Mouse (Mus musculus) thymus, adult 2 months (tissue): ENCODE results near the gene Coq10a. TPM values are rescaled to one million over a fixed set of nuclear protein-coding genes. Genes with fewer than 3 reads are reported as not detected.

ENCODE experiments used
- DNase-seq: peaks from one replicate; pipeline ENCODE4 v3.0.0; 2021
- H3K27ac ChIP-seq: fragments of 200-500 bp; 2 replicates; pipeline ENCODE4 v1.5.1; 2012; ENCODE audit warnings: low read length, control low read depth; ENCODE audit not compliant: control insufficient read depth, insufficient read depth
- H3K27me3 ChIP-seq: fragments of 200-500 bp; 2 replicates; pipeline ENCODE4 v1.6.1; 2012; ENCODE audit warnings: mild to moderate bottlenecking, low read length, moderate library complexity, mixed read lengths; ENCODE audit not compliant: control insufficient read depth, insufficient read depth
- H3K36me3 ChIP-seq: fragments of 200-500 bp; 2 replicates; pipeline ENCODE4 v1.6.1; 2012; ENCODE audit warnings: mild to moderate bottlenecking, low read length, moderate library complexity; ENCODE audit not compliant: control insufficient read depth, insufficient read depth
- H3K4me1 ChIP-seq: fragments of 200-500 bp; replicated peaks from 2 replicates; pipeline ENCODE4 v1.6.1; 2012; ENCODE audit warnings: low read length; ENCODE audit not compliant: control insufficient read depth, insufficient read depth
- H3K4me3 ChIP-seq: fragments of 200-500 bp; 2 replicates; pipeline ENCODE4 v1.5.1; 2012; ENCODE audit warnings: mild to moderate bottlenecking, low read length, control low read depth, moderate library complexity; ENCODE audit not compliant: control insufficient read depth, insufficient read depth
- CTCF ChIP-seq: fragments of 200-500 bp; IDR thresholded peaks from 2 replicates; pipeline ENCODE4 v1.5.1; 2012; ENCODE audit warnings: mild to moderate bottlenecking, control low read depth, low read length, moderate library complexity, borderline replicate concordance; ENCODE audit not compliant: control insufficient read depth, poor library complexity, insufficient read depth; ENCODE audit errors: extremely low read depth
- POLR2A ChIP-seq: fragments of 200-500 bp; IDR thresholded peaks from 2 replicates; pipeline ENCODE4 v1.6.1; 2012; ENCODE audit warnings: mild to moderate bottlenecking, low read length, control low read depth, moderate library complexity; ENCODE audit not compliant: control insufficient read depth, poor library complexity, insufficient read depth; ENCODE audit errors: extremely low read depth
- WGBS: fragments of 180-500 bp; shearing (Covaris S2); methylation state at CpG from one replicate; pipeline ENCODE4 v1.1.7; 2018; 5-methylcytosine and 5-hydroxymethylcytosine counted together
- polyA plus RNA-seq: library from polyadenylated mRNA; depleted of rRNA; stranded (reverse); fragments of >200 nt; gene quantifications from 2 replicates; pipeline ENCODE4 v1.2.3, GENCODE M21; 2012

The Coq10a gene
- polyA plus RNA-seq, 1 experiment = 71.7 TPM

DNA sequence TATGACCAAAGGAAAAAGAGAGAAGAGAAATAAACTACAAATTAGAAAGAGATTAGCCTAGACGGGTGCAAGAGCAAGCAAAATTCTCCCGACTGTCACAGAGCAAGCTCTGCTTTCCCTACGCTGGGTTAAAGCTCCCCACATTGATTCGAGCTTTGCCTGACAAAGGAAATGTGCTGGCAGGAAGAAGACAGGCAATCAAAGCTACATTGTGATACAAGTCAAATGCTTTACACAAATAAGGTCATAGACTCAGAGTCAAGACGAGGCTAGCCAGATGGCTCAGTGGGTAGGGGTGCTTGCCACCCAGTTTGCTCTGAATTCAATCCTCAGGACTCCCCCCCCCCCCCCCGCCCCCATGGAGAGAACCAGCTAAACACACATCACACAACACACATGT, 1.2 kb upstream of the Coq10a start:
- Histone ChIP-seq H3K36me3 (no peaks in the 10 kb centered on the region), H3K27ac (no peak overlapping the region), H3K4me3 (no peak overlapping the region), H3K4me1 (peaks cover 11% of the 10 kb centered on the region), H3K27me3 (no peaks in the 10 kb centered on the region)
- DNase-seq = no peak
- TF ChIP-seq POLR2A (no peak), CTCF (no peak)
- WGBS = 74% methylated on average over 6 of the region's 6 CpGs

DNA sequence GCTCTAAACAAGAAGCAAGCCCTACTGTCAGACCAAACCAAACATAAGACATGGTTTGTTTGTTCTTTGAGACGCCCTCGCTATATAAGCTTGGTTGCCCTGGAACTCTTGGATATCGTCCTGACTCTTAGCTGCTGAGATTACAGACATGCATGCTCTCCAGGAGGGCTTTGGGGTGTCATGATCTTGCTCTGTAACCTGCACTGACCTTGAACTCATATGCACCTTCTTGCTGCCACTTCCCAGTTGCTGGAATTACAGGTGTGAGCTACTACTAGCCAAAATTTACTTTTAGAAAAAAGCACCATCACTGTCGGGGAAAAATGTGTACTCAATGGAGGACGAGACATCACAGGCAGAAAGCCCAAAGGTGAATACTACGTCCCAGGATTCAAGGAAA, 802 bp upstream of the Coq10a start:
- Histone ChIP-seq H3K27me3 (no peaks in the 10 kb centered on the region), H3K27ac (no peak overlapping the region), H3K4me3 (no peak overlapping the region), H3K4me1 (peaks cover 11% of the 10 kb centered on the region), H3K36me3 (no peaks in the 10 kb centered on the region)
- TF ChIP-seq POLR2A (no peak), CTCF (no peak)
- DNase-seq = no peak
- 90% methylated on average over 6 of the region's 6 CpGs for WGBS

DNA sequence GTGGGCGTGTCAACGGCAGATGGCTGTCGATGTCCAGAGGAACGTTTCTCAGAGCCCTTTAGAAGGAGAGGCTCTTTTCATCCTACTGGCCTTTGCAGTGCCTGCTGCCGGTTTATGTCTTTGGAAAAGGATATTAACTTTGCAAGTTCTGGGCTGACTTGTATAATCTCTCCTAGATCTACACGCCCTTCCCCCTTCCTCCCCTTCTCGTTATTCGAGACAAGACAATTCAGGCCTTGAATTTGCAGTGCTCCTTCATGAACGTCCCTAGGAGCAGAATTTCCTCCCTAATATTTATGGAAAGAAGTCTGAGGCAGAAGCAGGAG, 384 bp upstream of the Coq10a start:
- TF ChIP-seq CTCF (no peak), POLR2A (no peak)
- peak overlapping the region; percentile 8 for H3K27ac ChIP-seq
- H3K4me1 ChIP-seq = peaks cover 11% of the 10 kb centered on the region
- H3K4me3 ChIP-seq = peak overlapping the region; percentile 81
- H3K27me3 ChIP-seq = no peaks in the 10 kb centered on the region
- 7% methylated on average over 9 of the region's 9 CpGs for WGBS
- no peaks in the 10 kb centered on the region for H3K36me3 ChIP-seq
- DNase-seq = no peak

DNA sequence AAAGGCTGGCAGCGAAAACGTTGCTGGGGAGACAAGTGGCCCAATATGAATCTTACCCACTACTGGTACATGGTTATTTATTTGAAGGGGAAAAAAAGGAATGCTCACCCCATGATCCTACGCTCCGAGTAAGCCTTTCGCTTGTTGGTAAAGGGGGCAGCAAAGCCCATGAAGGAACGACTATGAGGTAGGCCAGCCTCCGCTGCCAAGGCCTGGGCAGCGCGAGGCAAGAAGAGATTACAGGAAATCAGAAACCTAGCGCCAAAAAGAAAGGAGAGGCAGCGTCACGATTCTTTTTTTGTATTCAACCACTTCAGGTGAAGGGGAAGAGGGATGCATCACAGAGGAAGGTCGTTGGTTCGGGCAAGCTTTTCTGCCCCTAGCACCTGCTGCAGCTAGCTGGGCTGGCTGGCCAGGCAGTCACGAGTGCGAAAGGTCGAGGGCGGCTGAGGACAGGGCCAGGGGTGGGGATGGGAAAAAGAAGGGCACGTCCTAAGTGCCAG, 847 bp downstream of the Coq10a start:
- H3K27me3 ChIP-seq = no peaks in the 10 kb centered on the region
- TF ChIP-seq CTCF (no peak), POLR2A (no peak)
- WGBS = 15% methylated on average over 19 of the region's 19 CpGs
- peak overlapping the region; percentile 81 for H3K4me3 ChIP-seq
- H3K36me3 ChIP-seq = peaks cover 8% of the 10 kb centered on the region
- H3K27ac ChIP-seq = peak overlapping the region; percentile 49
- peaks cover 11% of the 10 kb centered on the region for H3K4me1 ChIP-seq
- DNase-seq = no peak

DNA sequence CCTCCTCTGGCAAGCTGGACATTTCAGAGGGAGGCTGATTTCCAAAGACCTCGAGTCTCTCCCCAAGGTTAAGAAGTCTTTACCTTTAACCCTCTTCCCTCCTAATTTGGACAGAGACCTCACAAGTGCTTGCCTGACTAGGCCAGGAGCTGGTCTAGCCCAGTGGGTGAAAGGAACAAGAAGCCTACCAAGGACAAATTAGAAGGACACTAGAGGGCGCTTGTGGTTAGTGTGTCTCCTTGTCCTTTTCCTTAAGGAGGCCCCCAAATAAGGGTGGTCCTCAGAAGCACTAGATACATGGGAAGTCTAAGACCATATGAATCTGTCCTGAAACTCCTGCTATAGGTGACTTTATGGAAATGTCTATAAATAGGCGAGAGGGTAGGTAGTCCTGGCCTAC, 6.2 kb downstream of the Coq10a start:
- H3K4me1 ChIP-seq = no peaks in the 10 kb centered on the region
- DNase-seq = peak; percentile 39
- TF ChIP-seq POLR2A = no peak
- TF ChIP-seq CTCF = no peak
- 70% methylated on average over 3 of the region's 3 CpGs for WGBS
- H3K27me3 ChIP-seq = no peaks in the 10 kb centered on the region
- H3K36me3 ChIP-seq = peaks cover 50% of the 10 kb centered on the region
- no peak overlapping the region for H3K27ac ChIP-seq
- H3K4me3 ChIP-seq = no peak overlapping the region

DNA sequence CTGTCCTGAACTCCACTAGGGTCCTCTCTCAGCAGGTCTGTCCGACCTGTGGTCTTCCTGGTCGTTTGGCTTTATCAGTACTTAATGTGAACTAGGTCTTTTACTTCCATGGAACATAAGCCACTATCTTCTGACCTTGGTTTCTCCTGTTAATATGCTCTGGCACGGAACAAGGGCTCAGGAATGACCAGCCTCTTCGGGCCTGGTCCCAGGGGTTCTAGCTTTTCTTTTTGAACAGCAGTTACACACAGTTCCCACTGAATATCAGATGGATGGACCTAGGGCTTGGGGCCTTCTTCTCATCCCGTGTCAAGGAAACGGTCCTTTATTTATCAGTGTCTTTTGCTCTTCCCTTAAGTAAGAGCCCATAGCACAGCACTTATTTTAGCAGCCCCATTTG, 7.0 kb downstream of the Coq10a start:
- Histone ChIP-seq H3K4me3 (no peak overlapping the region), H3K36me3 (peaks cover 50% of the 10 kb centered on the region), H3K4me1 (no peaks in the 10 kb centered on the region), H3K27me3 (no peaks in the 10 kb centered on the region), H3K27ac (no peak overlapping the region)
- DNase-seq = no peak
- no peak for TF ChIP-seq CTCF
- whole genome bisulfite sequencing = 96% methylated on average over 6 of the region's 6 CpGs

DNA sequence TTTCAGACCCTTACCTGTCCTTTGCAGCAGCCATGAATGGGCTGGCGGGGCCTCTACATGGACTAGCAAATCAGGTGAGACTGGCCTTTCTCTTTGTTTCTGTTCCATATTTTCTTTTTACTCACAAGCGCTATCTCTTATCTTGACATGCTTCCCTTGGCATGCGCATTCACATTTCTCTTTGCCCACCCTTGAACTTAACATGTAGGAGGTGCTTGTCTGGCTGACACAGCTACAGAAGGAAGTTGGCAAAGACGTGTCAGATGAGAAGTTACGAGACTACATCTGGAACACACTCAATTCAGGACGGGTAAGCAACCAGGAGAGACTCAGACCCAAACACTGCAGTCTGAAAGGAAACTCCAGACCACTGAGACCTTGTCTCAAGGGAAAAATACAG, 9.6 kb downstream of the Coq10a start:
- no peaks in the 10 kb centered on the region for H3K4me1 ChIP-seq
- H3K27me3 ChIP-seq = no peaks in the 10 kb centered on the region
- H3K36me3 ChIP-seq = peaks cover 64% of the 10 kb centered on the region
- 95% methylated on average over 6 of the region's 6 CpGs for WGBS
- TF ChIP-seq CTCF (no peak), POLR2A (no peak)
- H3K4me3 ChIP-seq = no peak overlapping the region
- H3K27ac ChIP-seq = no peak overlapping the region
- no peak for DNase-seq
